Mouse (Mus musculus) large intestine, adult 2 months (tissue): ENCODE data around the gene Cog7. TPM values are rescaled to one million over a fixed set of nuclear protein-coding genes. Genes with fewer than 3 reads are reported as not detected.

Experiments used
- DNase-seq: peaks from one replicate; pipeline ENCODE4 v3.0.0-alpha.2; 2012; ENCODE audit warnings: low read depth, low spot score
- WGBS: fragments of 180-500 bp; shearing (Covaris S2); methylation state at CpG from one replicate; pipeline ENCODE4 v1.1.7; 2018; 5-methylcytosine and 5-hydroxymethylcytosine counted together
- polyA plus RNA-seq: library from polyadenylated mRNA; depleted of rRNA; stranded (reverse); fragments of >200 nt; gene quantifications from 2 replicates; pipeline ENCODE4 v1.2.3, GENCODE M21; 2012; rRNA removed

The Cog7 gene
- 19.5 and 22.7 TPM in 2 replicates for polyA plus RNA-seq

- DNase-seq = peak; percentile 59
- WGBS = under 1% methylated on average over 55 of the region's 55 CpGs
Observed at GRCm38 (mm10) chr7:121981307-121981871, at the start of gene Cog7. TSS of gene Cog7 (minus strand) at chr7:121981711.

- DNase-seq = no peak
Observed at GRCm38 (mm10) chr7:122022131-122022530, 40.6 kb upstream of the Cog7 start.

GRCm38 (mm10) chr7:122020667-122021354, 39.3 kb upstream of the Cog7 start, which contains the start of gene Gga2:
TSS of gene Gga2 (minus strand) at chr7:122021222.
- DNase-seq = peak; percentile 32
- under 1% methylated on average over 50 of the region's 50 CpGs for WGBS

More at GRCm38 (mm10) chr7:122022131-122022530, 40.6 kb upstream of the Cog7 start:
- WGBS = 88% methylated on average over 2 of the region's 2 CpGs

DNA sequence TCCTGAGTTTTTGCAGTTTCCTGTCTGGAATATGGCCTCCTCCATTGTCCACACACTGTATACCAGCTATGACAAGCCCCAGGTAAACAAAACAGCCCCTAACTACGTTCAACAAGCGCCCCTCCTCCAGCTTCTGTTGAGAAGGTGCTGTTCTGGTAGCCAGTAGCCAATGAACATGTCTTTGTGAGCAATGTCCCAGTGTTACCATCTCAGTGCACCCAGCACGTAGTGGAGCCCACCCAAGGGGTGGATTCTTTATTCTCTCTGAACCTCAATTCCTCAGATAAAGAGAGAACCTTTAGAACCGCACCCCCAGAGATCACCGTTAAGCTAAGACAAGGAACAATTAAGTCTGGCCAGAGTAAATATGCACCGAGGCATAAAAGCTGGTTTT, 38.8 kb upstream of the Cog7 start:
- DNase-seq = no peak
- 7% methylated on average over 6 of the region's 6 CpGs for WGBS

- 92% methylated on average over 7 of the region's 7 CpGs for WGBS
Observed at GRCm38 (mm10) chr7:122018978-122019377, 37.5 kb upstream of the Cog7 start.

GRCm38 (mm10) chr7:122018247-122018646, 36.7 kb upstream of the Cog7 start:
- WGBS = 53% methylated on average over 3 of the region's 3 CpGs
- no peak for DNase-seq

More at GRCm38 (mm10) chr7:122018978-122019377, 37.5 kb upstream of the Cog7 start:
- DNase-seq = no peak

GRCm38 (mm10) chr7:122015734-122016133, 34.2 kb upstream of the Cog7 start:
- 70% methylated on average over 10 of the region's 10 CpGs for WGBS
- no peak for DNase-seq

DNA sequence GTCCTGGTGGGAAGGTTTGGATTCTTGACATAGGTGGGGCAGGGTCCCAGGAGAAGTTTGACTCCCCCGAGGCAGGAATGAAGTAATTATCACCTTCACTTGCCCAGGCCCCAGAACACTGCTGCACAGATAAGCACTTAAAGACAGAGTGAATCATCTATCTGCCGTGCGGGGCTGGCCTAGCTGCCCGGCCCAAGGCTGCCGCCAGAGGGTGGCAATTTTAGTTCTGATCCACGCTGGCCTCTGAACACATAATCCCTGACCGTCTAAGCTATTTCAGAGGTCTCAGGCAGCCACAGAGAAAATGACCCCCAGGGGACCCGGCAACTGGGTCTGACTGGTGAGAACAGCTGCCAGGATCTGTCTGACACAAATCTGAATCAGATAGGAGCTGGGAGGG, 33.6 kb upstream of the Cog7 start:
- 56% methylated on average over 8 of the region's 8 CpGs for WGBS
- no peak for DNase-seq

- WGBS = 83% methylated on average over 10 of the region's 10 CpGs
- DNase-seq = no peak
Observed at GRCm38 (mm10) chr7:122012949-122013348, 31.4 kb upstream of the Cog7 start.

DNA sequence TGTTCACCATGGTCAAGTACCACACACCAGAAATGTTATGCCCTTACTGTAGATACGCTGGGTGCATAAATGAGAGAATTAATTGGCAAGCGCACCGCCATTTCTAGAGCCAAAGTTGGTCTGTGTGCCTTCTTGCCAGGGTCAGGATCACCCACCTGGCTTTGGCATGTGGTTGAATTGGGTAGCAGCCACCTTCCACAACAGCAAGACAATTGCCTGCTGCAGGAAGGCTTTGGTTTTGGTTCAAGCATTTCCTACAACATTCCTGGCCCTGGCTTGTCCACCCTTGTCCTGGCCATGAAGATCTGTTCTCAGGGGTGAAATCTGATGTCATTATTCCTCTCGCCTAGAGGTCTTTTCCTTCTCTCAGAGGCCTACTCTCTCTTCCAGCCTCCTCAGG, 30.9 kb upstream of the Cog7 start:
- no peak for DNase-seq
- WGBS = 97% methylated on average over 4 of the region's 4 CpGs

DNA sequence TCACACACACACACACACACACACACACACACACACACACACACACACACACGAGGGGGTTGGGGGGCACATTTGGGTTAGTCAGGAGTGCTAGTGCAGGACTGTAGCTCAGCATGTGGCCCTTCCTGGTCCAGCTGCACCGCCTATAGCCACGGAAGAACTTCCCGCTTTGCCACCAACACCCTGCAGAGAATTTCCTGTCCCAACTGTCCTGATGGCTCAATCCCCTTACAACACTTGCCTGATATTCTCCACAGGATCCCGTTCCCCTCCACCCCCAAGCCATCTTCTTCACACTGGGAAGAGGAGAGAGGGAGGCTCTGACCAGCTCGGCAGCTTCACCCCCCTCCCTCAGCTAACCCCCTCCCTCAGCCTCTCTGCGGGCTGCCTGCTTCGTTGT, 18.9 kb upstream of the Cog7 start:
- 79% methylated on average over 8 of the region's 8 CpGs for WGBS

GRCm38 (mm10) chr7:121995961-121996360, 14.4 kb upstream of the Cog7 start:
- 91% methylated on average over 5 of the region's 5 CpGs for WGBS
- no peak for DNase-seq

More for the DNA sequence above, 18.9 kb upstream of the Cog7 start:
- DNase-seq = no peak

- 64% methylated on average over 4 of the region's 4 CpGs for WGBS
- no peak for DNase-seq
Observed at GRCm38 (mm10) chr7:121975031-121975430, 6.5 kb downstream of the Cog7 start.

GRCm38 (mm10) chr7:121971698-121972097, 9.8 kb downstream of the Cog7 start:
- no peak for DNase-seq
- WGBS = 75% methylated on average over 3 of the region's 3 CpGs

DNA sequence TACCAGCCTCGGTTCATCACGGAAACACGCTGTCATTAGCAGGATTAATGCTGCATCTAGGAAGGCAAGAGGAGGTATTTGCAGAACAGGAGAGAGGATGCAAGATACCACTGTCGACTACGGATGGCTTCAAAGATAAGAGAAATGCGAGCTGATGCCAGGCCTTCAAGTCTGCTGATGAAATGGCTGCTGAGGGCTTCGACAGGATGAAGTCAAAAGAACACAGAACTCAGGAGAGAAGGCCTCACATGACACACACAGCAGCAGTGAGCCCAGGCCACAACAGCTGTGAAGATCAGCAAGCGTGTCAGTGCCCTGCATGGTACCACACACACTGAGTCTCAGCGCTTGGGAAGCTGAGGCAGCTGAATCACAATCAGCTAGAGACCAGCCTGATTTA, 11.3 kb downstream of the Cog7 start:
- no peak for DNase-seq
- 91% methylated on average over 9 of the region's 9 CpGs for WGBS

DNA sequence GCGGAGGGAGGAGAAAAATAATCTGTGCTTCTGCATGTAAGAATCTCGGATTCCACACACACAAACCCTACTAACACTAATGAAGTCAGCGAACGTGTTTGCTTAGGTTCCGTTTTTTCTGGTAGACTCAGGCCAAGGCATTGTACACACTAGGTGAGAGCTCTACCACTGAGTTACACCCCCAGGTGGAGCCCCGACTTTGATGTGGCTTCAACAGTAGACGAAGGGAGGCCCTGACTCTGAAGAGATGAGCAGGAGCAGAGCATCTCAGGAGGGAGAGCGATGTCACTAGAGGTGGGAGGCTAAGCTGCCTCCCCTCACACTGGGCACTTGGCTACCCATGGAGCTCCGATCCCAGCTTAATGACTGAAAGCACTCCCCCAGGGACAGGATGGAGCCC, 12.7 kb downstream of the Cog7 start:
- DNase-seq = no peak
- WGBS = 91% methylated on average over 9 of the region's 9 CpGs

DNA sequence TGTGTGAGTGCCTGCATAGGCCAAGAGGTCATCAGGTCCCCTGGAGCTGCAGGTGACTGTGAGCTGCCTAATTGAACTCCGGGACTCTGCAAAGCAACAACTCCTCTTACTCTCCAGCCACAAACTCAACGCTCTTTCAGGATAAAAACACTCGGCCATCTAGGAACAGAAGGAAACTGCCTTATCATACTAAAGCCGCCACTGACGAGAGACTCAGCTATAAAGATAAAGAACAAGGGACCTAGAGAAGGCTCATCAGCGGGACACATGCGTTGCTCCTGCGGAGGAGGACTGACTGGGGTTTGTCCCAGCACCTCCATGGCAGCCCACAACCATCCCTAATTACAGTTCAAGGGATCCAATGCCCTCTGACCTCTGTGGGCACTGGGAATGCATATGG, 13.3 kb downstream of the Cog7 start:
- no peak for DNase-seq
- WGBS = 75% methylated on average over 8 of the region's 8 CpGs

- WGBS = 87% methylated on average over 7 of the region's 7 CpGs
- DNase-seq = no peak
Observed at GRCm38 (mm10) chr7:121966169-121966568, 15.3 kb downstream of the Cog7 start.

GRCm38 (mm10) chr7:121963883-121964398, 17.6 kb downstream of the Cog7 start:
- WGBS = 60% methylated on average over 6 of the region's 6 CpGs
- no peak for DNase-seq

DNA sequence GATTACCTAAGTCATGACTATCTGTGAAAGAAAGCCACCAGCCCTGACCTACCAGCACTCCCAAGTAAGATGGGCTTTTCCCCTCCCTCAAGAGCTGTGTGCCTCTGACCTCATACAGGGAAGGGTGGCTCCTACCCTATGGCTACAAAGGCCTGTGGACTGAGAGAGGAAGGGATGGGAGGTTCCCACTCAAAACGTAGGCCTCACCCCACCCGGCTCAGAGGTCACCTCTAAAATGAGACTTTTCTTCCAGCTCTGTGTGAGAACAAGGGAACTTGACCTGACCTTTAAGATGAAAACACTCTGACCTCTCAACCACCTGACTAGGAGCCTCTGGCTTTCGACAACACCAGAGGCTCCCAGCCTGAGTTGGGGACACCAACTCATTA, 18.9 kb downstream of the Cog7 start:
- no peak for DNase-seq
- 66% methylated on average over 3 of the region's 3 CpGs for WGBS

- DNase-seq = no peak
- 85% methylated on average over 7 of the region's 7 CpGs for WGBS
Observed at GRCm38 (mm10) chr7:121961913-121962570, 19.5 kb downstream of the Cog7 start.
